Mouse (Mus musculus) myocyte (in vitro differentiated cells): ENCODE results near the gene Trim29. TPM values are rescaled to one million over a fixed set of nuclear protein-coding genes. Genes with fewer than 3 reads are reported as not detected.

Experiments
- H3K27me3 ChIP-seq: one replicate; pipeline ENCODE4 v1.6.1; 2011; ENCODE audit not compliant: control insufficient read depth, insufficient read depth, insufficient read length
- H3K36me3 ChIP-seq: one replicate; pipeline ENCODE4 v1.6.1; 2011; ENCODE audit not compliant: control insufficient read depth, insufficient read depth
- H3K4me2 ChIP-seq: one replicate; pipeline ENCODE4 v1.6.1; 2011; ENCODE audit warnings: low read depth, control low read depth
- H3K4me3 ChIP-seq: one replicate; pipeline ENCODE4 v1.5.1; 2011; ENCODE audit warnings: mild to moderate bottlenecking, control low read depth, moderate library complexity
- H3K79me2 ChIP-seq: one replicate; pipeline ENCODE4 v1.6.1; 2011; ENCODE audit not compliant: control insufficient read depth, insufficient read depth
- H3ac ChIP-seq: one replicate; pipeline ENCODE4 v1.6.1; 2011; ENCODE audit not compliant: control insufficient read depth, insufficient read length
- CEBPB ChIP-seq: IDR thresholded peaks from 2 replicates; pipeline ENCODE4 v1.6.1; 2011; ENCODE audit warnings: mild to moderate bottlenecking, moderate library complexity; ENCODE audit not compliant: poor library complexity, insufficient read depth, severe bottlenecking
- E2F4 ChIP-seq: IDR thresholded peaks from one replicate; pipeline ENCODE4 v1.6.1; 2011; ENCODE audit warnings: mild to moderate bottlenecking, control low read depth, moderate library complexity; ENCODE audit not compliant: insufficient read depth
- MAX ChIP-seq: IDR thresholded peaks from one replicate; pipeline ENCODE4 v1.6.1; 2011; ENCODE audit warnings: low read depth, mild to moderate bottlenecking, control low read depth
- MYOD1 ChIP-seq, 3 experiments: IDR thresholded peaks; one replicate each; pipeline ENCODE4 v1.6.1; 2011; ENCODE audit warnings: control low read depth in 2 of 3, low read depth in 2 of 3, mild to moderate bottlenecking in 2 of 3, moderate library complexity in 1 of 3; ENCODE audit not compliant: insufficient read length in 2 of 3, control insufficient read depth in 1 of 3
- MYOG ChIP-seq, 3 experiments: IDR thresholded peaks; one replicate each; pipeline ENCODE4 v1.6.1; 2011; ENCODE audit warnings: control low read depth in 2 of 3, low read depth in 2 of 3, mild to moderate bottlenecking in 2 of 3; ENCODE audit not compliant: insufficient read length in 2 of 3, control insufficient read depth in 1 of 3, insufficient read depth in 1 of 3
- POLR2A ChIP-seq: IDR thresholded peaks from one replicate; pipeline ENCODE4 v1.6.1; 2011; ENCODE audit warnings: low read depth, mild to moderate bottlenecking, control low read depth, moderate library complexity; ENCODE audit not compliant: insufficient read length
- POLR2AphosphoS2 ChIP-seq: IDR thresholded peaks from one replicate; pipeline ENCODE4 v1.6.1; 2011; ENCODE audit warnings: low read depth, control low read depth; ENCODE audit not compliant: insufficient read length
- REST ChIP-seq: IDR thresholded peaks from one replicate; pipeline ENCODE4 v1.6.1; 2011; ENCODE audit warnings: mild to moderate bottlenecking, control low read depth, moderate library complexity; ENCODE audit not compliant: insufficient read depth, insufficient read length
- SRF ChIP-seq: IDR thresholded peaks from one replicate; pipeline ENCODE4 v1.6.1; 2011; ENCODE audit warnings: low read depth; ENCODE audit not compliant: control insufficient read depth, insufficient read length
- TCF12 ChIP-seq: IDR thresholded peaks from one replicate; pipeline ENCODE4 v1.6.1; 2011; ENCODE audit warnings: mild to moderate bottlenecking, control low read depth; ENCODE audit not compliant: poor library complexity, insufficient read depth, severe bottlenecking
- TCF3 ChIP-seq: IDR thresholded peaks from one replicate; pipeline ENCODE4 v1.6.1; 2011; ENCODE audit warnings: low read depth, control low read depth; ENCODE audit not compliant: insufficient read length
- USF1 ChIP-seq: IDR thresholded peaks from one replicate; pipeline ENCODE4 v1.6.1; 2011; ENCODE audit warnings: low read depth, mild to moderate bottlenecking, control low read depth, moderate library complexity
- polyA plus RNA-seq: library from polyadenylated mRNA; unstranded; fragments of >200 nt; fragmentation: generic; extraction: Trizol; gene quantifications from one replicate; pipeline ENCODE4 v1.2.1, GENCODE M21; 2012; ENCODE audit warnings: missing spikeins

The Trim29 gene
- polyA plus RNA-seq, 1 experiment, result 0.05 TPM

DNA sequence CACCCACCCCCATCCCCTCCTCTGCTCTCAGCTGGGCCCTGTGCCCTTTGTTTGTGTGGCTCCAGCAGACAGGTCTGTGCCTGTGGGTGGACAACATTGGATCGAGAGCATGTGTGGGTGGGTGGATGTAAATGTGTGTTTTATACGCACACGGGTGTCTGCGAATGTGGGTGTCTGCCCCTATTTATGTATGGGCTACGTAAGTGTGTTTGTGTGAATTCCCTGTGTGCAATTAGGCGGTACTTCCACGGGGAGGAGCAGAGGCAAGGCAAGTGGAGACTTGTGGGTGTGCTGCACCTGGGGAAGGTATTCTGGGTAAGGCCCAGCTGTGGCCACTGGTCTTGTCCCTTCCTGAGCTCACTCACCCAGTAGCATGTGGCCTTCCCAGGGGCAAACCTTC, 1.5 kb downstream of the Trim29 start:
- TF ChIP-seq CEBPB (no peak), POLR2AphosphoS2 (no peak), E2F4 (no peak), USF1 (no peak), SRF (no peak), MYOD1 (IDR thresholded peaks at IDR 0.05; ENCODE audit: control insufficient read depth in 1 of 3, insufficient read length in 2 of 3, low read depth in 2 of 3) (no peak), TCF3 (no peak)
- Histone ChIP-seq H3K27me3 (peaks cover 11% of the 10 kb centered on the region), H3ac (no peak overlapping the region), H3K4me2 (no peak overlapping the region), H3K79me2 (no peaks in the 10 kb centered on the region), H3K4me3 (no peak overlapping the region), H3K36me3 (no peaks in the 10 kb centered on the region)

DNA sequence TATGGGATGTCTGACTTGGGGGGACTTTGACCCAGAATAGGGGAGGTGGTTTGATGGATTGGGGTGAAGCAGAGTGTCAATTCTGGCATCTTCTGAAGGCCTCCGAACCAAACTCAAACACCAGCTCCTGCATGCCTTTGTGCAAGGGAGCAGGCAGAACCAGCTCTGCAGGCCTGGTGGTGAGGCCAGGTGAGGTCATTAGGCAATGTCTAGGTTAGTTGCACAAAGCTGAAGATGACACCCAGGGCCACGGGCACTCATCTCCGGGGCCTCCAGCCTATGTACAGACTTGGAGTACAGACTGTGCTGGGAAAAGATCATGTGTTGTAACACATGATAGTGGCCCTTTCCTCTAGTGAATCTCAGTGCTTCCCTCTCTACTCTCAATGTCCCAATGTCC, 3.2 kb downstream of the Trim29 start:
- TF ChIP-seq USF1 (no peak), CEBPB (no peak), TCF3 (no peak), MYOD1 (IDR thresholded peaks at IDR 0.05; ENCODE audit: control insufficient read depth in 1 of 3, insufficient read length in 2 of 3, low read depth in 2 of 3) (no peak)
- H3K27me3 ChIP-seq, result peaks cover 20% of the 10 kb centered on the region
- H3K4me2 ChIP-seq, result no peak overlapping the region
- no peaks in the 10 kb centered on the region for H3K36me3 ChIP-seq
- H3K79me2 ChIP-seq, result no peaks in the 10 kb centered on the region
- no peak overlapping the region for H3K4me3 ChIP-seq
- no peak overlapping the region for H3ac ChIP-seq

DNA sequence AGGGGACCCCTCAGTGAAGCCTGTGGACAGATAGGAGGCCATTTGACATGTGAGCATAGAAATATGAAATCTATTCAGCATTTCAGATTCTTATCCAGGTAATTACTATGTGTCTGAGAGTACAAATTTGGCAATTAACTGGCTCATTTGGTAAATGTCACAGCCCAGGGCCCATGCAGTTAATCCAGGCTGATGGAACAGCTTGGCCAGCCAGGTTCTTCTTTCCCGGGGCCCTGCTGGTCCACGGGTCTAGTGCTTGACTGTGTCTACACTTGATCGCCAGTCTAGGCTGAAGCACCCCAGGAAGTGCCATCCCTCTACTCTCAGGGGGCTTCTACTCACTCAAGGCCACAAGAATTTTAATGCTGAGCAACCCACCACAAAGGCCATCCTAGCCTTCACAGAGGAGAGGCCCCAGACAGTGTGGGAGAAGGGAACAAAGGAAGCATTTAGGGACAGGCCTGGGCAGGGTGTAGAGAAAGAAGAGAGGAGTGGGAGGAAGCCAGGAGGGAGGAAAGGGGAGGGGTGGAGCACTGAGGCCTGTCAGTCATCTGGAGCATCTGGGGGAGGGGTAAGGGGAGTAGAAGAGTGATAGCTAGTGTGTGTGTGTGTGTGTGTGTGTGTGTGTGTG, 4.8 kb downstream of the Trim29 start:
- TF ChIP-seq SRF, result no peak
- TF ChIP-seq MYOD1 (IDR thresholded peaks at IDR 0.05; ENCODE audit: control insufficient read depth in 1 of 3, insufficient read length in 2 of 3, low read depth in 2 of 3), result no peak
- TF ChIP-seq POLR2AphosphoS2, result no peak
- no peak for TF ChIP-seq USF1
- TF ChIP-seq REST, result no peak
- TF ChIP-seq MYOG (IDR thresholded peaks at IDR 0.05; ENCODE audit: control insufficient read depth in 1 of 3, insufficient read depth in 1 of 3, insufficient read length in 2 of 3, low read depth in 2 of 3), result no peak
- TF ChIP-seq E2F4, result no peak
- no peak for TF ChIP-seq POLR2A
- TF ChIP-seq TCF12, result no peak
- no peak for TF ChIP-seq MAX
- no peak for TF ChIP-seq TCF3
- no peak for TF ChIP-seq CEBPB
- Histone ChIP-seq H3K27me3 (peaks cover 21% of the 10 kb centered on the region), H3K4me2 (no peak overlapping the region), H3K4me3 (no peak overlapping the region), H3K36me3 (no peaks in the 10 kb centered on the region), H3ac (no peak overlapping the region), H3K79me2 (no peaks in the 10 kb centered on the region)

DNA sequence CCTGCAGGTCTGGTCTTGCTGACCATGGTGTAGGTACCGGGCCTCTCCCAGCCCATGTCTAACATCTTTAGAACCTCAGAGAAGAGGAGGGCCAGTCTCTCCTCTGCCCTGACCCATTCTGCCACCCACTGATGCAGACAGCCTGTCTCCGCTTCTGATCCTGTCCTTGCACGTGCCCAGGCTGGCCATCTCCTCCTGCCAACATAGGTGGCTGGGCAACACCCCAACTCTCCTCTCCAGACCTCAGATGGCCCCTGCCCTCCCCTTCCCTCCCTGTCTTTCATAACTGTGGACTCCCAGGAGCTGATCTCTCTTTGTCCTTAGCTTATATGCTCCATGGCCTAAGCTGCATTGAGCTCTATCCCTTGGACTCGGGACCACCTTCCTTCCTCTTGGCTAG, 5.8 kb downstream of the Trim29 start:
- H3K27me3 ChIP-seq, result peaks cover 11% of the 10 kb centered on the region
- TF ChIP-seq REST (no peak), MAX (no peak), POLR2A (no peak), USF1 (no peak), MYOD1 (IDR thresholded peaks at IDR 0.05; ENCODE audit: control insufficient read depth in 1 of 3, insufficient read length in 2 of 3, low read depth in 2 of 3) (no peak), TCF3 (no peak), TCF12 (no peak), MYOG (IDR thresholded peaks at IDR 0.05; ENCODE audit: control insufficient read depth in 1 of 3, insufficient read depth in 1 of 3, insufficient read length in 2 of 3, low read depth in 2 of 3) (no peak), POLR2AphosphoS2 (no peak), E2F4 (no peak), SRF (no peak), CEBPB (no peak)
- no peaks in the 10 kb centered on the region for H3K36me3 ChIP-seq
- no peak overlapping the region for H3K4me2 ChIP-seq
- H3K79me2 ChIP-seq, result no peaks in the 10 kb centered on the region
- H3ac ChIP-seq, result no peak overlapping the region
- no peak overlapping the region for H3K4me3 ChIP-seq

DNA sequence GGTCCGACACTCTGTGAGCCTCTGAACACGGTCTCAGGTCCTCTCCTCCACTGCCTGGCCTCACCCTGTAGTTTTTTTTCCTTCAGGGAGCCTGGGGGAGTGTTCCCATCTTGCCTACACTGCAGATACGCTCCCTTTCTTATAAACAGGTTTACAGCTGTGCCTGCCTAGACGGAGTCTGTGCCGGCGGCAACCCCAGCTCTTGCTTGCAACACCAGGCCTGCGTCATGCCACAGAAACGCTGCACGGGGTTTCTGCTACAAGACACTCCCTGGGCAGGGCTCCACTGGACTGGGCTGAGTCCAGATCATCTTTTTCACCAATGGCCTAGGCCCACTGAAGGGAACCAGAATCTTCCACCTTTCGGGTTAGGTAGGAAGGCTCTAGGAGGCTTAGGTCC, 8.0 kb downstream of the Trim29 start:
- Histone ChIP-seq H3ac (no peak overlapping the region), H3K4me3 (no peak overlapping the region), H3K36me3 (no peaks in the 10 kb centered on the region), H3K4me2 (no peak overlapping the region), H3K79me2 (no peaks in the 10 kb centered on the region), H3K27me3 (peaks cover 10% of the 10 kb centered on the region)
- no peak for TF ChIP-seq POLR2AphosphoS2
- TF ChIP-seq POLR2A, result no peak
- no peak for TF ChIP-seq USF1
- TF ChIP-seq MAX, result no peak
